Mouse (Mus musculus) c-Kit-positive CD71-positive TER-119-negative erythroid progenitor cells, embryonic 14.5 days (primary cell): ENCODE measurements around the gene Plppr3.

Experiments used
- DNase-seq: peaks from one replicate; pipeline ENCODE4 v3.0.0-alpha.2; 2013; ENCODE audit warnings: low read depth

The Plppr3 gene

GRCm38 (mm10) chr10:79818225-79818624, 56.2 kb downstream of the Plppr3 start:
- DNase-seq: no peak

- no peak for DNase-seq
These were observed 57.3 kb downstream of the Plppr3 start for GRCm38 (mm10) chr10:79817111-79817510.

- no peak for DNase-seq
These were observed 58.6 kb downstream of the Plppr3 start for GRCm38 (mm10) chr10:79815671-79816494.

GRCm38 (mm10) chr10:79814271-79814842, 60.1 kb downstream of the Plppr3 start:
- no peak for DNase-seq

GRCm38 (mm10) chr10:79811736-79812637, 62.4 kb downstream of the Plppr3 start:
- DNase-seq: peak; percentile 62
